Mouse (Mus musculus) lung, postnatal 0 days (tissue): ENCODE measurements around the gene Traf3ip1.

ENCODE experiments used
- CTCF ChIP-seq: IDR thresholded peaks from 2 replicates; pipeline ENCODE4 v1.5.1; 2016; ENCODE audit warnings: antibody characterized with exemption, mild to moderate bottlenecking
- EP300 ChIP-seq: IDR thresholded peaks from 2 replicates; pipeline ENCODE4 v1.6.1; 2016; ENCODE audit warnings: antibody characterized with exemption, mild to moderate bottlenecking, control low read depth

DNA sequence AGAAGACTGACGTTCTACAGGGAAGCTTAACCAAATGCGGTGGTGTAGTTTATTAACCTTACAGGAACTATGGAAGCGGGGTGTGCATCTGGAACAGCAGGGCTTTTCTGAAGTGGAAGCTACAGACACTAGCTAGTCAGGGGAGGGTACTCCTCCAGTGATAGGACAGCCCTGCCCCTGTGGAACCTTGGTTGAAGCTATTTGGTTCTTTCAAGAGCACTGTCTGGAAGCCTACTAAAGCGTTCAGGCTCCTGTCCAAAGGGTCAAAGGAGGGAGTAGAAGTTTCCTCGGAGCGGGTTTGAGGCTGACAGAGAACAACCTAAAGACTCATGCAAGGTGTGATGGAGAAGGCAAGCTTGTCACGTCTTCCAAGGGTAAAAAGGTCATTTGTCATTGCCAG is 34.4 kb upstream of the Traf3ip1 start:
- TF ChIP-seq CTCF (no peak), EP300 (no peak)
